Mouse (Mus musculus) adrenal gland (tissue): ENCODE measurements at regions not wholly inside any gene's neighbourhood (a gene's known extent, or its start where the extent isn't known, plus 50 kb on each side); places are given as distances from the start of the nearest gene placed in this dataset.

ENCODE experiments used
- intact Hi-C: fragments of 180-260 bp; cut with DNase I; formaldehyde crosslinking; loops from one replicate; pipeline ENCODE4 v1.15.1; 2025

GRCm38 (mm10) chr6:117237096-117237495 is 68.8 kb downstream of the Cxcl12 start:
- intact Hi-C loops: no loop called here

GRCm38 (mm10) chr6:117241206-117241605 is 72.9 kb downstream of the Cxcl12 start:
- intact Hi-C loops: no loop called here

- intact Hi-C loops: no loop called here
Measured at GRCm38 (mm10) chr6:117245398-117245797, 77.1 kb downstream of the Cxcl12 start.

- intact Hi-C loops: no loop called here
Measured at GRCm38 (mm10) chr6:117245849-117246248, 77.5 kb downstream of the Cxcl12 start.

GRCm38 (mm10) chr6:117249230-117249921 is 81.0 kb downstream of the Cxcl12 start:
- intact Hi-C loops: no loop called here

GRCm38 (mm10) chr6:117250051-117250450 is 81.7 kb downstream of the Cxcl12 start:
- intact Hi-C loops: loop anchor here (10.0 kb wide), 1 partner anchor 575 kb away; no protein-coding TSS in a partner anchor

- intact Hi-C loops: loop anchor here (10.0 kb wide), 1 partner anchor 573 kb away; no protein-coding TSS in a partner anchor
Measured at GRCm38 (mm10) chr6:117251383-117251925, 83.1 kb downstream of the Cxcl12 start.

DNA sequence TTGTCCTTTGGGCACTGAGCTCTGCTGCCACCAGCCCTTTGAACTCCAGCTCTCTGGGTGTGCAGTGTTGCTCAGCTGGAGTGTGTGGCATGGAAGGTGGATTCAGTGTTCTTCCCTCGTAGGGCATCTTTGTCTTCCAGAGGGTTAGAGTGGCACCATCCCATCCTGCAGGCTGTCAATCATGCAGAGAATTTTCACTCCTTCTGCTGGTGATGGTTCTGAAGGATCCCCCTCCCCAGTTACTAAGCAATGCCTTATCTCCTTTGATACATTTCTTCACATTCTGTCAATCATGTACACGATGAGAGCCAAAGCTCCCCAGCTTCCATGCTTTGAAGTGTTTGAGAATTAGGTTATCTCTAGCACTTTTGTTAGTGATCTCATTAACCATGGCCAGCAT is 84.0 kb downstream of the Cxcl12 start:
- intact Hi-C loops: loop anchor here (10.0 kb wide), 1 partner anchor 572 kb away; no protein-coding TSS in a partner anchor

DNA sequence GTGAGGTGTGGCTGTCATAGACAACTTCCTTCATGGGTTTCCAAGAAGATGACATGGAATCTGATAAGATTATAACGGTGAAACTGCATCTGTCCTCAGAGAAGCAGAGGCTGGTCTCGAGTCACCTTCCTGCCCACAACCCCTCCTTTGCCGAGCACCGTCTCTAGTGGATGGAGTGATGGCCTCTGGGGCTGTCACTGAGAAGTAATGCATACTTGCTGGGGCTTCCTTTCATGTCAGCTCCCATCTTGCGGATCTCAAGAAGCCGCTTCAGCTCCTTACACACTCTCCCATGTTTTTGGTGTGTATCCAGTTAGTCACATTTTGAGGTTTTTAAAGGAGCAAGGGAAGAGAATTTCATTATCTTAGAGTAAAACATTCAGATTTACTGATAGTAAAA is 84.7 kb downstream of the Cxcl12 start:
- intact Hi-C loops: loop anchor here (10.0 kb wide), 1 partner anchor 572 kb away; no protein-coding TSS in a partner anchor

DNA sequence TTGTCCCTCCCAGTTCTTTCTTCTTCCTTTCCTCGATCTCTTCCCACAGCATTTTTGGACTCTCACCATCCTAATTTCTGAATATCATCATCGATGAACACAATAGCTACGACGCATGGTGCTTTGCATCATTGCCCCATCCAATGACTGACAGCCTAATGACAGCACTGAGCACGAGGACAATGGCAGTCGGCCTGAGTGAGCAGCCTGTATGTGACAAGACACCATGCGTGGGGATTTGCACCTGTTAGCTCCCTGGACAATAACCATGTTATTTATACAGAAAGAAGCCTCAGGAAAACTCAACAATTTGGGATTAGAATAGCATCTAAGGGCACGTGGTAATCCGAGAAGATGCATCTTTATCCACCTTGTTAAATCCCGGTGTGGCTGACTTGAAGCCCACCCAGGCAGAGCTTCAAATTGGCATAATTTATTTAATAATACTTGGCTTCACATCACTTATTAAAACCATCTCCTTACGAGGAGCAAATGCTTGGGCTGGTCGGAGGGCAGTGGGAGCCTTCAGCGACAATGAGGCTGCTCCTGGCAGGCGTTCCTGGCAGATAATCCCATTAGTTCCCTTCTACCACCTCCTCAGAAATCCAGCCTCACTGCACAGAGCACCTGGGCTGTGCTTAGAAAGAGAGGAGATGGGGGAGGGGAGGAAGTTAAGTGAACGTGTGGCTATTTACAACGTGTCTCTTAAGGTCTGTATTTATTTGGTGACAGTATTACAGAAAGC is 85.4 kb downstream of the Cxcl12 start:
- intact Hi-C loops: loop anchor here (10.0 kb wide), 1 partner anchor 571 kb away; no protein-coding TSS in a partner anchor

- intact Hi-C loops: loop anchor here (10.0 kb wide), 1 partner anchor 570 kb away; no protein-coding TSS in a partner anchor
Measured at GRCm38 (mm10) chr6:117254620-117255228, 86.4 kb downstream of the Cxcl12 start.

DNA sequence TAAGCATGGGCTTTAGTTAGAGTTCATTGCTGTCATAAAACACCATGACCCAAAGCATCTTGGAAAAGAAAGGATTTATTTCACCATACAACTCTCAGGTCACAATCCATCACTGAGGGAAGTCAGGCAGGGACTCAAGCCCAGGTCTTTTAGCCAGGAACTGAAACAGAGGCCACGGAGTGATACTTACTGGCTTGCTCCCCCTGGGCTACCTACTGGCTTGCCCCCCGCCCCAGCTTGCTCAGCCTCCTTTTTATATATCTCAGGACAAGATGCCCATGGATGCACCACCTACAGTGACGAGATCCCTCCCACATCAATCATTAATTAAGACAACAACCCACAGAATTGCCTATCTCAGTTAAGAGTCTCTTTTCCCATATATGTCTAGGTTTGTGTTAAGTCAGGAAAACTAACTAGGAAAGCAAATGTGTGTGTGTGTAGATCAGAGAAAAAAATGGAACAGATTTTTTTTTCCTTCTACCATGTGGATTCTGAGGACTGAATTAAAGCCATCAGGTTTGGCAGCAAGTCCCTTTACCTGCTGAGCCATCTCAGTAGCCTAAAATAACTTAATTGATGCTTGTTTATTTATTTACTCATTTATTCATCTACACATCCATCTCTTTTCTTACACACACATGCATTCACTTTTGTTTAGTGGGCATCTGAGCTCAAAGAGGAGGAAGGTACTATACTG is 87.2 kb downstream of the Cxcl12 start:
- intact Hi-C loops: loop anchor here (10.0 kb wide), 1 partner anchor 569 kb away; no protein-coding TSS in a partner anchor

DNA sequence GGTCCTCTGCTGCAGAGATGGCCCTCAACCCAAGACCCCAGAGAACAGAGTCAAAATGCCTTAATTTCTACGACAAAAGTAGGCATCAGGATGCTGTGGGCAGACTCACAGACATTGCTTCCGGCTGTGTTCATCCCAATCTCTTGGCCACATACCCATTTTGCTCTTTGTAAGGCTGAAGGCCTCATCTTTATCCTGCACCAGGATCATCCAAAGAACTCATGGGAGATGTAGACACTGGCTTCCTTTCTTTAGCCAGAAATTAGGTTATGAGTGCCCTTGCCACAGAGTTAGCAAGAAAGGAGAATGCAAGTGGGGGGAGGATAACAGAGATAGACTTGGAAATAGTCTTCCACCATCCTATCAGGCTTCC is 87.8 kb downstream of the Cxcl12 start:
- intact Hi-C loops: loop anchor here (10.0 kb wide), 1 partner anchor 569 kb away; no protein-coding TSS in a partner anchor

- intact Hi-C loops: loop anchor here (10.0 kb wide), 1 partner anchor 567 kb away; no protein-coding TSS in a partner anchor
Measured at GRCm38 (mm10) chr6:117257591-117257990, 89.3 kb downstream of the Cxcl12 start.

GRCm38 (mm10) chr6:117267906-117268305 is 99.6 kb downstream of the Cxcl12 start:
- intact Hi-C loops: no loop called here

GRCm38 (mm10) chr6:117268376-117268775 is 100.0 kb downstream of the Cxcl12 start:
- intact Hi-C loops: no loop called here

- intact Hi-C loops: no loop called here
Measured at GRCm38 (mm10) chr6:117270261-117270660, 101.9 kb downstream of the Cxcl12 start.

DNA sequence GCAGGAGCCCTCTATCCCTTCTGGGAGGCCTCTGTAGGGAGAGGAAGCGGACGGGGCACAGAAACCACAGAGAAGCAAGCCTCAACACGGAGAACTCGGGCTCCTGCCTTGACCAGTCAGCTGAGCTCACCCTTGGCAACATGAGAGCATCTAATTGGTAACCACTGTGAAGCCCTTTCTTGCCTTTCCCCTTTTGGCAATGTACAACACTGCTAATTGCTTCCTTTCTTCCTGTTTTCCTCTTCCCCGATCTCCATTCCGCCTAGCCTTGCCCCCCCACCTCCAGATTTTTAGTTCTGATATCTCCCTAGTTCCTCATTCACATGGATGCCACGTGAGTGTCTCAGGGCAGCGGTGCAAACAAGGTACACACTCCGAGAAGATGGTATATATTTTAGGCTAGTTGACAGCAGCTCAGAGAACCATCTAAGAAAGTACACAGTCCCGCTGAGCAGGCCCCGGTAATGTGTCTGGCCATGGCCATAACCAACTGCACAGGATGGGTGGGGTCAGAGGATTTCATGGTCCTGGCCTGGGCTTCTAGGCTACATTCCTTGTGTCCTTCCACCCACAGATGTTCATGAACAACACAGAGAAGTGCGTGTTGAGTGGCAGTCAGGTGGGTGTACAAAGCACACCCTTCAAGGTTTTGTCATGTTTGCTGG is 103.4 kb downstream of the Cxcl12 start:
- intact Hi-C loops: no loop called here

DNA sequence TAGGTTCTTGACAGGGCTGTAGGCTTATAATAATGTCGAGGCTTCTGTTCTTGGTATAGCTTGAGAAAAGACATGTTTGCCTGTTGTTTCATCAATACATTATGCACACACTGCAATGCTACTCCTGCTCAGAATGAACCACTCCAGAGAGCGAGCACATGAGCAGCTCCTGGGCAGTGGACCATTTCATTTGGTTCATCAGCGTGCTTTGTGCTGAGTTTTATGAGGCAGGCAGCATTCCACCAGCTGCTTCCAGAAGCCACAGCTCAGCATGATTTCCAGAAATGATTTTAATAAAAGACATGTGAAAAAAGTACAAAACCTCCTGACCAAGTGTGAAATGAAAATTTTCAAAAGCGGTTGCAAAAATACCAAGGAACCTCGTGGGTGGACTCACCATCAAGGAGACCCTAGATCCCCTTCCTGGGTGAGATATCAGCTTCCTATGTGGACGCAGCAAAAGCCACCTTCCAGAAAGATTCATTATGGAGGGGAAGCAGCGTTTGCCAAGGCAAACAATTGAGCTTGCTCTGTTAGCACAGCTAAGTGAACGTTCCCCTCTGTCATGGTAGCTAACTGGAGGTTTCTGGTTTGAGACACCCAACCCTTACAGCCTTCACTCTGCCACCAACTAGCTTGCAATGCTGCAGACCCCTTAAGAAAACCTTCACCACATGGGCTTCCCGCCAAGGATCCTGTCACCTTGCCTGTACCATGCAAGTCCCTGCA is 104.1 kb downstream of the Cxcl12 start:
- intact Hi-C loops: no loop called here

DNA sequence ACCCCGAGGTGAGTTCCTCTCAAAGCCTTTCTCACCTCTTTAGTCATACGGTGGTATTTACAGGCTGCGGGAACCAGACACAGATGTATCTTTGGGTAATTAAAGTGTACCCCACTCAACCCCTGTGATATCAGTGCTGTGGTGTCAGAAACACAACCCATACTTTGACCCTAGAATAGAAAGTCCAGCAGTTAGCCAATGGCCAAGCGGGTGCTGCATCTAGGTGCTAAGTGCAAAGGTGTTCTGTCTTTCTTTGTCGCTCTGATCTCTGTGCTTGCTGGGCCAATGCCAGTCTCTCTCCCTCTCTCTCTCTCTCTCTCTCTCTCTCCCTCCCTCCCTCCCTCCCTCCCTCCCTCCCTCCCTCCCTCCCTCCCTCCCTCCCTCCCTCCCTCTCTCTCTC is 107.6 kb downstream of the Cxcl12 start:
- intact Hi-C loops: no loop called here
